Mouse (Mus musculus) forebrain, embryonic 13.5 days (tissue): Measurements from ENCODE around the gene Cmtm5. TPM values are rescaled to one million over a fixed set of nuclear protein-coding genes. Genes with fewer than 3 reads are reported as not detected.

ENCODE experiments used
- microRNA counts: library from miRNA; unstranded; fragments of <30 nt; microRNA quantifications from one replicate; lab custom pipeline; 2016
- microRNA-seq: library from miRNA; unstranded; fragments of <30 nt; microRNA quantifications from one replicate; pipeline ENCODE4, GENCODE M21; 2016
- polyA plus RNA-seq: library from polyadenylated mRNA; unstranded; fragments of >200 nt; fragmentation: Nextera tagmentation; extraction: Ambion mirVana; gene quantifications from 2 replicates; pipeline ENCODE4 v1.2.1, GENCODE M21; 2015

Gene Cmtm5
- polyA plus RNA-seq, 1 experiment from 2014 or later, result 0.85 TPM

MicroRNAs within 50 kb of the gene (microRNA counts, 519-probe panel; counts per million panel counts)
- 2,399 counts per million, percentile 61 among the panel's probes with 10 or more counts for microRNA mmu-miR-208a (lab: Ali Mortazavi, UCI)
- microRNA mmu-miR-208b (lab: Ali Mortazavi, UCI), result 177 counts per million, percentile 53 among the panel's probes with 10 or more counts

Small RNA genes within 50 kb of the gene (microRNA-seq; reads per million reads assigned to microRNA genes)
- gene Mir208a (4.3 reads per million, percentile 11 among the genes with 10 or more reads in this experiment), gene Mir208b (35.4 reads per million, percentile 37 among the genes with 10 or more reads in this experiment)

Other genes with a start within 250 kb of the Cmtm5 start
- gene Acin1, start 249.3 kb upstream of the Cmtm5 start, polyA plus RNA-seq, result 191 and 216 TPM in 2 replicates
- 0.15 TPM in 1 of 2 replicates, not detected in the other for gene Gm29776, start 237.4 kb upstream of the Cmtm5 start, polyA plus RNA-seq
- gene Cebpe, start 224.1 kb upstream of the Cmtm5 start, polyA plus RNA-seq, result not detected in 2 replicates
- 3.2 and 3.5 TPM in 2 replicates for gene Slc7a8, start 154.3 kb upstream of the Cmtm5 start, polyA plus RNA-seq
- gene Rnf212b, start 122.1 kb upstream of the Cmtm5 start, polyA plus RNA-seq, result not detected in 2 replicates
- 11.9 and 12.8 TPM in 2 replicates for gene Homez, start 65.3 kb upstream of the Cmtm5 start, polyA plus RNA-seq
- 1.4 and 2.0 TPM in 2 replicates for gene Ppp1r3e, start 58.7 kb upstream of the Cmtm5 start, polyA plus RNA-seq
- 3.4 and 4.1 TPM in 2 replicates for gene Bcl2l2, start 52.9 kb upstream of the Cmtm5 start, polyA plus RNA-seq
- 0.30 TPM in 1 of 2 replicates, not detected in the other for gene Gm20521, start 52.8 kb upstream of the Cmtm5 start, polyA plus RNA-seq
- gene Pabpn1, start 43.8 kb upstream of the Cmtm5 start, polyA plus RNA-seq, result 167 and 171 TPM in 2 replicates
- 90.8 and 102 TPM in 2 replicates for gene Slc22a17, start 23.1 kb upstream of the Cmtm5 start, polyA plus RNA-seq
- gene Efs, start 10.1 kb upstream of the Cmtm5 start, polyA plus RNA-seq, result 28.2 and 30.5 TPM in 2 replicates
- gene Il25, start 3.6 kb upstream of the Cmtm5 start, polyA plus RNA-seq, result 0.23 and 0.52 TPM in 2 replicates
- gene Myh6, start 30.7 kb downstream of the Cmtm5 start, polyA plus RNA-seq, result 0.32 and 0.91 TPM in 2 replicates
- gene Gm17428, start 40.7 kb downstream of the Cmtm5 start, polyA plus RNA-seq, result not detected in 2 replicates
- 2.5 and 7.0 TPM in 2 replicates for gene Myh7, start 58.4 kb downstream of the Cmtm5 start, polyA plus RNA-seq
- 81.2 and 86.4 TPM in 2 replicates for gene Ngdn, start 79.2 kb downstream of the Cmtm5 start, polyA plus RNA-seq
- gene Zfhx2, start 156.1 kb downstream of the Cmtm5 start, polyA plus RNA-seq, result 26.7 and 28.0 TPM in 2 replicates
- gene Thtpa, start 158.5 kb downstream of the Cmtm5 start, polyA plus RNA-seq, result 39.0 and 42.0 TPM in 2 replicates
- gene Ap1g2, start 170.3 kb downstream of the Cmtm5 start, polyA plus RNA-seq, result 9.7 and 9.8 TPM in 2 replicates
- 17.5 and 17.7 TPM in 2 replicates for gene Jph4, start 180.7 kb downstream of the Cmtm5 start, polyA plus RNA-seq